Mouse (Mus musculus) kidney, postnatal 14 days (tissue): Measurements from ENCODE around the gene Mindy4.

Experiments used
- DNase-seq: peaks from one replicate; pipeline ENCODE4 v3.0.0; 2022; ENCODE audit warnings: mixed read lengths

The Mindy4 gene

DNA sequence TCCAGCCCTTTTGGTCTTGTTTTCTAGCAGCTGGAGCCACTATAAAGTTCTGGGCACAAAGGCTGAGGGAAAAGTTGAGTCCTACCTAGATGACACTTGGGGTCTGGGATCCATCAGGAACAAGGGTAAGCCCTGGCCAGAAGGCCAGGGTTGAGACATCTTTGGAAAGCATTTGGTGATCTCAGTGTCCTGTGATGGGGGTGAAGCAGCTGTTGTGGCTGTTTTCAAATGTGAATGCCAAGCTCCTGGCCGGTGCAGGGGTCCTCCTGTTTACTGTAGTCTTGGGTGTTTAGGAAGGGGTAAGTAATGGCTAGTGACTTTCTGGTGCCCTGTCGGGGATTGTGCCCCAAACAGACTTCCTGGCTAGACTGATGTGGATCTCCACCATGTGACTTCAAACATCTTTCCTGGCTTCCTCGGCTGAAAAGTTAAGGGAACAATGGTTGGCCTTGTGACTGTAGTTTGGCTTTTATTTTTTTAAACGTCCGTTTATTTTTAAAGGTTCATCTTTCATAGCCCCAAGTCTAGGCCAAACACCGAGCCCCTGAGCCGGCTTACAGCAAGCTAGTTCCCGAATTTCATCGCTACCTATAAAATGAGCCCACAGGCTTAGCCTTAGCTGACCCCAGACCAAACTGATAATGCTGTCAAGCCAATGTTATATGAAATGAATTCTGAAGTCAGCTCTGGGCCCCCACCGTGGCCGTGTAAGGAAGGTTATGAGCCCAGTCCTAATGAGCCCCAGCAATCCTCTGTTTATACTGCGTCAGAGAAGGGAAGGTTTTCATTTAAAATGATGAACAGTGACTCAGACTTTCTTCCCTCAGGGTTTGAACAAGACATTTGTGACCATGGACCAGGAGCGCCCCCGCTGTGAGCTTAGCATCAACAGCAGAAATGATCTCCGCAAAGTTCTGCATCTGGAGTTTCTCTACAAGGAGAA, 7.5 kb downstream of the Mindy4 start:
- DNase-seq = no peak

DNA sequence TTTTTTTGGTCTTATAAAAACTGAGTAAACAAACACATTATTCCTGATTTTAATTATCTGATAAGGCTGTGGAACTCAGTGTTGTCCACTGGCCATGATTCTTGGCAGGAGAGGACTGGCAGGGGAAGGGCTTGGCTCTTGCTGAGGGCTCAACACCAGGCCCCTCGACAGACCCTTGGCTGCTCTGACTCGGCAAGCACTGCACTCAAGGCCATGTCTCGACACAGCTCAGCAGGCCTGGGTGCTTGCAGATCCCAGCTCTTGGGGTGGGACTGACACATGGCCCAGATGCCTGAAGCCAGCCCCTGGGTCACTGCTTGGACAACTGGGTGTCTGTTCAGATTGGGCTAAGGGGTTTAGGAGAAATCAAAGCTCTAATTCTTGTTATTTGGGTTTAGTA, 11.4 kb downstream of the Mindy4 start:
- peak; percentile 59 for DNase-seq

DNA sequence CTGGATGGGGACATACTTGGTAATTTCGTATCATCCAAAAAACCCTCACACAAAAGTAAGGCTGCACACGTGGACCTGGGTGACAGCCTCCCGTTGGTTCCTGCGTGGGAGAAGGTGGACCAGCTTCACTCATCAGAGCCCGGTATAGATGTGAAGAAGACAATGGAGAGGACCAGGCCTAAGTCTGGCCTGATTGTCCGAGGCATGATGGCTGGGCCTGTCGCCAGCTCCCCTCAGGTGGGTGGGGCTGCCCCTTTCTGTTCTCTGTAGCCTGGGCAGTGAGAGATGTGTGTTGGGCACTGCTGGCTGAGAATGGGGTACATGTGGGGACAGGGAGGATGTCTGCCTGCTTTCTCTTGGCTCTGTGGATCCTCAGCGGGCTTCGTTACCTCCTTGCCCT, 15.0 kb downstream of the Mindy4 start:
- DNase-seq = no peak

DNA sequence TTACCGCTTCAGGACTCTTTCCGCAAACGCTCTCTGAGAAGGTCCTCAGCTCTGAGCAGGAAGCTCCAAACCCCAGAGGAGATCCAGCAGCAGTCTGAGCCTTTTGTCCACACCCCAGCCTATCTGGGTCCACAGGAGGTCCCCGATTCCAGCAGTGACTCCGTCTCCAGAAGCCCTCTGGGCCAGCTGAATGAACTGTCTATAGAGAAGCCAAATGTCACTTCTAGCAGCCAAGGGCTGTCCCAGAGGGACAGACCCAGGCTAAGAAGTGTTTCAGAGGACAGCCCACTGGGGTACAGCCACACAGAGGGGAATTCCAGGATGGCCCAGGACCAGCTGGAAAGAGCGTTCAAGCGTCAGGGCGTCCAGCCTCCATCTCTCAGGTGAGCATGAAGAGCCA, 20.8 kb downstream of the Mindy4 start:
- no peak for DNase-seq

DNA sequence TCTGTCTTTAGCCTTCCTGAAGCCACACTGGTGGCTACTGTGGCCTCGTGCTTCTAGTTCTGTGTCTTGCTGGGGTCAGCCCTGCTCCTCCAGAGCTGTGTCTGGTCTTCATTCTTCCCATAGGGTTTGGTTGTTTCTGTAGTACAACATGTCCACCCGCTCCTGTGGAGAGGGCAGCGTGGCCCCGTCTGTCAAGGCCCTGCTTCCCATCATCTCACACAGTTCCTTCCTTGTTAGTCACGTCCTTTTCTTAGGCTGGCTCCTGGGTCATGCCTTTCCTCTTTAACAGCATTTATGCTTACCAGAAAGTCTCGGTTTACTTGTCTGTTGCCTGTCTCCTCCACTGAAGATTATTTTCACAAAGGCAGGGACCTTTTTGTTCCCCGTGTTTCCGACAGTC, 26.9 kb downstream of the Mindy4 start:
- no peak for DNase-seq

DNA sequence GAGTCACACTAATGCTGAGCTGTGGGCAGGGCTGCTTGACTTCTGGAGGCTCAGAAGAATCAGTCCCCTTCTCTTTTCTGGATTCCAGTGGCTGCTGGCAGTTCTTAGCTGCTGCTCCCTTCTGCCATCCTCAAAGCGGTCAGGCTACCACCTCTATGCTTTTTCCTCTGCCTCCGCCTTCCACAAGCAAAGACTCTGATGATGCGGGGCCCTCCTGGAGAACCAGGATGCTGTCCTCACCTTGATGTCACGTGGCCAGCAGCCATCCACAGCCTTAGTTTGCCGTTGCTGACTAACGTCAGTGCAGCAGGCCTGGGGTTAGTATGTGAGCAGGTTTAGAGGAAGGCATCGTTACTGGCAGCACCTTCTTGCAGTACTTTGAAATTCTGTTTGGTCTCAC, 28.9 kb downstream of the Mindy4 start:
- DNase-seq = no peak

DNA sequence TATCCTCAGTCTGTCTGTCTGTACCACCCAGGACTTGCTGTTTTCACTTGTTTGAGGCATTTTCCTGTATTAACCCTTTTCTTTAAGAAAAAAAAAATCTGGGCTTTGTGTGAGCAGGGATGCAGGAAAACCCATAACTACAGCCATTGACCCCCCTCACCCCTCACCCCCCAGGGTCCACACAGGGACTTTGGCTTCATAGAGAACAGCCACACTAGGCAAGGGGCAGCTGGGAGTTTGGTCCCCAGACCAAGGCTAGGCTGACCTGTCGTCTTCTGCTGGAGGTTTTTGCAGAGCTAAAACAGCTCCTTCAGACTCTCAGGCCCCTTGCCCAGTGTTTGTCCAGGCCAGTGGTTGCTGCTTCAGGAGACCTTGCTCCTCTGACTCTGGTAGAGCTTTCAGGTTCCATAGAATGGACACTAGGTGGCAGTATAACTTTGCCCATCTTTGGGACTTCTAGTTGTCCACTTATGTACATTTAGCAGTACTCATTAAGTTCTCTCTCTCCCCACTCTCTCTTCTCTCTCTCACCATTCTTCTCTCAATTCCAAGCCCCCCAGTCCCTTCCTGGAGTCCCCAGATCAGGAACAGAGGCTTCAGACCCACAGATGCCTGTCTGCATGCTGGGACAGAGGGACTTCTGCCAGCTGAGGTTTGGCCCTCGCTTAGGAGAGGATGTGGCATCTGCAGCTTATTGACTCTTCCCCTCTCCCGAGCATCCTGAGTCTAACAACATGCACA, 29.5 kb downstream of the Mindy4 start:
- peak; percentile 48 for DNase-seq

DNA sequence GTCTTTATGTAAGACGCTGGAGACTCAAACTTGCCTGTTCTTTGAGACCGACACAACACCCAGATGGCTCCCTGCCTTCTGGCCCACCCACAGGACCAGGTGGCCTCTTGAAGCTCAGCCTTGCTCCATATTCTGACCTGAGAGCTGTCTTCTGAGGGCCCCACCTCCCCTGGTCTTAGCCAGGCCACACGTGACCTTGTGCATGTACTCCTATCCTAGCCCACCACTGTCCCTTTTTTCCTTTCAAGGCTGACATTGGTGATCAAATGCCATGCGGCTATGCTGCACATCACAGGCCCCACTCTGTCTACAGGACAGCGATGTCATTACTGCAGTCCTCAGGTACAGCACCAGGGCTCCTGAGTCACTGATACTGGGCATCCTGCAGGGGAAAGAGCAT, 30.1 kb downstream of the Mindy4 start:
- DNase-seq = no peak

DNA sequence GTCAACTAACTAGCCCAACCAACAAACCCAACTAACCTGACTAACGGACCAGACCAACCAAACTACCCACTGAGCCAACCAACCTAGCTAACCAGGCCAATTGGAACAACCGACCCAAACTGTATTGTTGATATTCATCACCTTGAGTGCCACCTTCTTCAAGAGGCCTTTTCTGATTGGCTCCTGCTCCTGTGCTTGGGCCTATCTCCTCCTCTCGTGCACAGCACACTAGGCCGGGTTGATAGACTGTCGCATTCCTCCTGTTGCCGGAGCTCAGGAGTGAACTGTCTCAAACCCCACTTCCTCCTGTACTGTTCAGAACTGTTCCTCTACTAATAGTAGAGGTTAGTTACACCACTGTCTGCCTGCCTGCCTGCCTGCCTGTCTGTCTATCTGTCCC, 31.5 kb downstream of the Mindy4 start:
- no peak for DNase-seq

DNA sequence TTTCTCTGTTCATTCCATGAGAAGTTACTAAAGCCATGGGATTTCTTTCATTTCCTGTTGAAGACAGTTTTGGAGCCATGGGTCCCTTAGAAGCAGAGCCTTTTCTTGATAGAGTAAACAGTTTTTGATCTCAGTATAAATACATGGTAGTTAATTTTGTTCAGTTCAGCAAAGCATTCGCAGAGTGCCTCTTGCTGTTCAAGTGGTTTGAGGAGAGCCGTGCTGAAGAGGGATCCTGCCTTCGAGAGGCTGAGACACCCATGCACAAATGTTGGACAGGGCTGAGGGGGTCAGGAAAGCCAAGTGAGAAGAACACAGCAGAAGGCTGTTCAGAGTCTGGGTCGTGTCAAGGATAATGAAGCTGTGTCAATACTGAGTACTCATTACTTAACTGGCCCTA, 32.5 kb downstream of the Mindy4 start:
- DNase-seq = no peak

DNA sequence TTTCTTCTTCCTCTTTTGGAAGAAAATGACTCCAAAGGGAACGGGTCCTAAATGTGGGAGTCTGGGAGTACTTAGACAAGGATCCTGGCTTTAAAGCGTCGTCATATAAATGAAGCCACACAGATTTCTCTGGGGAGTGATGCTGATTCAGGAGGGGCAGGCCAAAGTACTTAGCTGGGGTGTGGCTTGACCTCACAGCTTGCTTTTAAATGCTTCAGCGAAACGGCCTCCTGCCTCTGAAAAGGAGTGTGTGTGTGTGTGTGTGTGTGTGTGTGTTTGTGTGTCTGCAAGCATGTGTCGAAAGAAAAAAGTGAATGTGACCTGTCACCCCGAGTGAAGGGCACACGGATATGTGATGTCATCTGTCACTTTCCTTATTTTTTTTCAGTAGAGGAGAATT, 36.7 kb downstream of the Mindy4 start:
- DNase-seq = no peak

DNA sequence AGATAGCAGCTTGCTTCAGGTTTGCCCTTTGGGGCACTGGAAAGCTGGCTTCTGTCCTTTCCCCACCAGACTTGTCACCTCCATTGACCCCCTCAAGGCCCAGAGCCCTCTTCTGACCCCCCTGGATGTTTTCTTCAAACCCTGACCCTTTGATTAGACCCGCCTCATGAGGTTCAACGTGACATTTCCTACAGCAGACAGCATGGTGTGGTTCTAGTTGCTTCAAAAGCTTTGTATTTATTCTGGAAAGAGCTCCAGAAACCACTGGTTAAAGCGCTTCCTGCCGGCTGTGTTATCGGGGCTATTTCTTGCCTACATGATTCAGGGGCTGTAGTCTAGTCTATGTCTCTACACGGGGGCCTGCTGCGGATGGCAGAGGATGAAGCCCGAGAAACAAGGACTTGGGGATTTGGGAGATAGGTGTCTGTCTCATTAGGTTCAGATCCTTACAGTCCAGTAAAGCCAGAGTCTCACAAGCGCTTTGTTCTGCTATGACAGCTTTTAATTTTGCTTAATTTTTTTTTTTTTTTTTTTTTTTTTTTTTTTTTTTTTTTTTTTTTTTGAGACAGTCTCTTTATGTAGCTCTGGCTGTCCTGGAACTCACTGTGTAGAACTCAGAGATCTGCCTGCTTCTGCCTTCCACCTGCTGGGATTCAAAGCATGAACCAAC, 37.5 kb downstream of the Mindy4 start:
- DNase-seq = no peak

DNA sequence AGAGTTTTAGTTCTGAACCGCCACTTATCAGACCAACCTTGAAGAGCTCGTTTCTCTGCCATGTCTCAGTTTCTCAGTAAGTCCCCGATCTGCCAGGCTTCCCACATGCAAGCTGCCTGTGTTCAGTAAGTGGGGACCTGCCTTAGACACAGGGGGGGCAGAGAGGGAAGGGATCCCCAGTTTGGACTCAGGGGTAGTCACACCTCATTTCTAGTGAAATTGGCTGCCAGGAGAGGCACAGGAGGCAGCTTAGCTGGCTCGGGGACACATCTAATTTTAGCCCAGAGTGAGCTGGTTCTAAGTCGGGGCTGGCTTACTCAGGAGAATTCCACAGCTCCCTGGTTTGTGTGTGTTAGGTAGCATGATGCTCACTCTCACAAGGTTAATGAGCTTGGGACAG, 38.3 kb downstream of the Mindy4 start:
- DNase-seq = no peak

DNA sequence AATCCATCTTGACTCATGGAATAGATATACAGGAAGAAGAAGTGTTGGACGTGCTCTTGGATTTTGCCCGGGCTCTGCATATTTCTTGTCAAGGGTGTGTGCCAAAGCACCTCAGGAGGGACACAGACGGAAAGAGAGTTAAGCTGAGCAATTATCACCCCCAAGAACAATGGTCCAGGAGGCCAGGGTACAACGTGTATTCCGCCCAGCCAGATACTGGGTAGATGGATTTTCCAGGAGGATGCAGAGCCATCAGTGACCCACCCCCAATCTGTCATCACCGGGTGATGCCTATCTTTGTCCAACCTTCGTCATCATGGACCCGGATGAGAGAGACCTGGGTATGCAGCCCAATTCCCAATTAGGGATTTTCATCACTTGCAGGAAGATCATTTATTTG, 42.5 kb downstream of the Mindy4 start:
- no peak for DNase-seq

DNA sequence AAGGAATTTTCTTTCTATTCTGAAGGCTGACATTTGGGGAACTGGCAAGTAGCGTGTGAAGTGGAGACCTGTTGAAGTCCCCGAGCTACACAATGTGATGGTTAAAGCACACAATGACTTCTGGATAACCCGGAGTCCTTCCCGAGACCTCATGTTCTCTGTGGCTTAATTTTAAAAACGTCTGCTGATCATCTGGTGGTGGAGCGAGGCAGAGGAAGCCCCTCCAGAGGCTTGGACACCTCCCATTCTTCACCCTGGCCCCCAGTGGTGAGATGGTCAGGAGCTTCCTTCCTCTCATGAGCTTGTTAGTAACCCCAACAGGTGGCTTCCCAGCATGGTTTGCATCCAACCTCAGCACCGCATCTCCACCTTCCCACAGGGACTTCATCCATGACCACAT, 43.3 kb downstream of the Mindy4 start:
- no peak for DNase-seq

DNA sequence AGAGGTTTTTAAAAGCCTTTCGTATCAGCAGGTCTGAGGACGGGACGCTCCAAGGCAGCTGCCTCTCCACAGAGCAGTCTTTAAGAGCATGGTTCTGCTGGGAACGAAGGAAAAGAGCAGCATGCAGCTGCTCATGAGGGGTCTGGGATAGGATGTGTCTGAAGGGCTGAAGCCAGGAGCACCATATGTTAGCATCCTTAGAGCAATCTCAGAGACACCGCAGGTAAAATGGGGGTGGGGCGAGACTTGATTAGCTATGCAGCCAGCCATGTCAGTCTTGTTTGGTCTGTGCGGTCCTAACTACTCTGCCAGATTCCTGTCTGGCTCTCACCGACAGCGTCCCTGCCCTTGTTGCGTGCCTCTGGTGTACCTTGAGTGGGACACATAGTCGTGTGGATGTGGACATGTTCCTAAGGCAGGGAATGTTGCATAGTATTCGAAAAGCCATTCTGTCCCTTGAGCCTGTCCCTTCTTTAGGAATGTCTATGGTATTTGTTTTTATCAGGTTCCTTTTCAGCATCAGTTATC, 43.8 kb downstream of the Mindy4 start:
- no peak for DNase-seq

DNA sequence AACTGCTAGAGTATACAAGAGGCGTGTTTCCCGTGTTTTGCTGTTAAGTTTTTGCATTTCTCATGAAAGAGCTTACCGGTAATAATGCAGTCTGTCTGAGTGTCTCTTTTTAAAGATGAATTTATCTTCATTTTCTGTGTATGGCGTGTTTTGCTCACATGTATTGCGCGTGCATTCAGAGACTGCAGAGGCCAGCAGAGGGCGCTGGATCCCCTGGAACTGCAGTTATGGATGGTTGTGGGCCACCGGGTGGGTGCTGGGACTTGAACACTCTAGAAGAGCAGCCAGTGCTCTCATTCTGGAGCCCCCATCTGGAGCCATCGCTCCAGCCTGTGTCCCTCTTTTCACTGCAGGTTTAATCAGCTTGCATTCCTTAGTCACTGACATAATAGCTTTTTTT, 46.1 kb downstream of the Mindy4 start:
- no peak for DNase-seq

DNA sequence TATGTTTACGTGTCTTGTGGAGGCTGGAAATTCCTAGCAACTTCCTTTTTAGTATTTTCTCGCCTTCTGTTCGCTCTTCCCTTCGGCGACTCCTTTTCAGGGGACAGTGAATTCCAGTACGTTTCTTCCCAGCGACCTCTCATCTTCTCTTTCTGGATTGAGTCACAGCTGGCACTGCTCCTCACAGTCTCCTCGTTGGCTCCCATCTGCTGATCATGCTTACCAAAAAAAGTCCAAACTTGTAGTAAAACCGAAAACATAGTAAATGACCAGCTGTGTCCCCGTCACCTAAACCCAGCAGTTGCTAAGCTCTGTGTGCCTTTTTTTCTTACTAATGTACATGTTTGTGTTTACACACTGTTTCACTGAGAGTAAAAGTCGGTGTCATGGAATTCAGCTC, 47.6 kb downstream of the Mindy4 start:
- no peak for DNase-seq

DNA sequence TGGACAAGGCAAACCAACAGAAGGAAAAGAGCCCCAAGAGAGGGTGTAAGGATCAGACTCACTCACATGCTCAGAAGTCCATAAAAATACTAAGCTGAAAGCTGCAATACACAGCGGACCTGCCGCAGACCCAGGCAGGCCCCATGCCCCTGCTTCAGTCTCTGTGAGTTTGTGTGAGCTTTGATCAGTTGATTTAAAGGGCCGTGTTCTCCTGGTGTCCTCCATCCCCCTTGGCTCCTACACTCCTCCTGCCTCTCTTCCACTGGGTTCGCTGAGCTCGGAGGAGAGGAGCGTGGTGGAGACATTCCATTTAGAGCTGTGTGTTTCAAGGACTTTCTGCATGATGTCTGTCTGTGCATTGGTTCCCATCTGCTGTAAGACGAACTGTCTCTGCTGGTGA, 48.4 kb downstream of the Mindy4 start:
- no peak for DNase-seq

DNA sequence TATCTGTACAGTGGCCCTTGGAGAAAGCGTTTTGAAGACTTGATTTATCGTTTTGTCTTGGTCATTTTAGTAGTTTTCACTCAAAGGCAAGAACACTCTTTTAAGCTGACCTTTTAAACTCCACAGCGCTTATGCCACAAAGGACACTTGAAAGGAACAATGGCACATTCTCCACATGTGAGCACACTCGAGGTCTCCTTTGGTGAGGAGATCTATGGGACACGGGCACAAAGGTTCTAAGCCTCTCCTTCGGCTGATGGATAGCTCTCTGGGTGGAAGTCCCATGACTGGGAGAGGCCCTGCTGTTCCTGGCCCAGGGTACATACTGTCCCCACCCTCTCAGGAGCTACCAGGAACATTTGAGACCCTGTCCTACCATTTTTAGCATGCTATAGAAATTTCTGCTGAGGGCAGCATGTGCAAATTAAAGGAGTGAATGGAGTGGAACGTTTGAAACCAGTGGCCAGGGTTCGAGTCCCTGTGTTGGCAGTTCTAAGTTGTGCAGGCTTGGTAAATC, 49.6 kb downstream of the Mindy4 start:
- DNase-seq = no peak

DNA sequence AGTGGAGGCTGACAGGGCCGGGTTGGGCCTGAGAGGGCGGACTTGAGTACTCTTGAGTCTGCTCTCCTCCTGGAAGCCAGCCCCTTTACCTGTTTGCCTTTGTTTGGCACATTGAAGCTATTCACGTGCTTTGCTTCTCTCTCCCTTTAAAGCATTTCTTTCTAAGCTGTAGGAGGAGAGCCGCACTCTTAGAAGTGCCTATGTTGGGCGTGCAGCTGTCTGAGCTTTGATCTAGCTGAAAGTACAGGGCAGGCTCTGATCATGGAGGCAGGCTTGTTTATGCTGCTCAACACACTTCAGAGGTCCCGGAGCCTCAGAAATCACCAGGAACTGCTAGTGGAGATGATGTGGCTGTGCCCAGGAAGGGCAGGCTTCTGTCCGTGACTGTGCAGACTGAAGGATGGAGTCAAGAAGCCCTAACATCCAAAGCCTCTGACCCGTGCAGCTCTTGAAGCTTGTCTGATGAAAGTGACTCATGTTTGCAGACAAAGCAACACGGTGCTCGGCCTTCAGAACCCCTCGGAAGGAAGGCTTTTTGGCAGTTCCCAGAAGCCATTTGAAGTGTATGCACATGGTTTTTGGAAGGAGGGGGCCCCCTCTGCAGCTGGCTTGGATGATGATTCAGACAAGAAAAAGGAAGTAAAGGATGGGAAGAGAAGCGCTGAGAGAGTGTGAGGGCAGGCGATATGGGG, 53.5 kb downstream of the Mindy4 start:
- DNase-seq = no peak

DNA sequence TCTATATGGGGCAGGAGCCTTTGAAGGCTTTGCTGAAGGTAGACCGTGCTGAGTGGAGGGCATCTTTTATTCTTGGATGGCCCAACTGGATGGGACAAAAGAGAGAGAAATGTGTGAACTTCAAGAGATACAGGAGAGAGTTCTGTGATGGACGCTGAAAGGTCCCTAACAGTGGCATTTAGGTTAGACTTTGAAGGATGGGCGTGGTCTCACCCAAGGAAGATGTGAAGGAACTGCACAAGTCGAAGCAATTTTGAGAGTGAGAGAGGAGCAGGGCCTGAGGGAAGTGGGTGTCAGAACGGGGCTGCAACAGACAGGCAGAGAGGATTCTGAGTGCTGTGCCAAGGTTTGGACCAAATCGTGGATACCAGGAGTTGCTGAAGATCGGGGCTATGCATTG, 54.1 kb downstream of the Mindy4 start:
- DNase-seq = no peak
